Mouse (Mus musculus) bone marrow macrophage, adult 2 months (primary cell): ENCODE measurements around the gene Mogat2.

Source experiments
- CTCF ChIP-seq: IDR thresholded peaks from 2 replicates; pipeline ENCODE4 v1.5.1; 2012; ENCODE audit warnings: low read depth, mild to moderate bottlenecking, low read length, moderate library complexity
- POLR2A ChIP-seq: IDR thresholded peaks from 2 replicates; pipeline ENCODE4 v1.6.1; 2012; ENCODE audit warnings: mild to moderate bottlenecking, low read depth, low read length, borderline replicate concordance

DNA sequence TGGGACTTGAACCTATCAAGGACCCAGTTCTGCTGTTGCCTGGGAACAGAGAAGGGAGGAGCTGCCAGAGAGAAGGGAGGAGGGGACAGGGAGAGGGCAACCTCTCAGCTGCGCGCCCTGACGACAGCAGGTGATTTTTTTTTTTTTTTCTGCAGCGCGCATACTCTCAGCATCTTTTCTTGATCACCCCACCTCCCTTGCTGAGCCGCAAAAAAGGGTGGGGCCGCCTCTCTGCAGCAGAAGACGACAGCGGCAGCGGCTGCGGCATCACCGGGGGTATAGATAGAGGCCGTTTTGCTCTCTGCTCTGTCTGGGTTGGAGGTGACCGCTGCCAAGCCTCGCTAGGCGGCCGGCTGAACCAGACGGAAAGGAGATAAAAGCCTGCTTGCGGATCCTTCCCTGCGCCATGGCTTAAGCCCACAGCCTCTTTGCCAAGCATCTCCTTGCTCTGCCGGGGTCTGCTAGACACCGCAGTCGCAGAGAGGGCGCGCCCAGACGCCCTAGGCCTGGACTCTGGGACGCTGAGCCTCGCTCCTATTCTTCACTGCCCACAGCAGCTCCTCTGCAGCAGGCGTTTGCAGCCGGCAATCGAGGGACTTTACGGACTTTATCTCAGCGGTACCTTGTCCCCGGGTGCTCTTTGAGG is 29.0 kb upstream of the Mogat2 start, which contains the start of gene Map6:
- no peak for TF ChIP-seq CTCF
- no peak for TF ChIP-seq POLR2A
